Mouse (Mus musculus) neural tube, embryonic 13.5 days (tissue): ENCODE measurements at regions not wholly inside any gene's neighbourhood (a gene's known extent, or its start where the extent isn't known, plus 50 kb on each side); places are given as distances from the start of the nearest gene placed in this dataset. TPM values are rescaled to one million over a fixed set of nuclear protein-coding genes. Genes with fewer than 3 reads are reported as not detected.

ENCODE experiments used
- ATAC-seq: fragments of 200-750 bp; cut with Nextera tagmentation; 2 replicates; pipeline ENCODE4 v1.8.0; 2017; ENCODE audit warnings: low read depth, mild to moderate bottlenecking, moderate TSS enrichment, moderate library complexity
- H3K27ac ChIP-seq: fragments of 300-500 bp; sonication (generic); replicated peaks from 2 replicates; pipeline ENCODE4 v1.5.1; 2015; ENCODE audit warnings: moderate library complexity, mild to moderate bottlenecking, inconsistent platforms
- H3K27me3 ChIP-seq: fragments of 300-500 bp; sonication (generic); 2 replicates; pipeline ENCODE4 v1.6.1; 2015; ENCODE audit warnings: mild to moderate bottlenecking, inconsistent platforms
- H3K36me3 ChIP-seq: fragments of 300-500 bp; sonication (generic); 2 replicates; pipeline ENCODE4 v1.6.1; 2015; ENCODE audit warnings: mild to moderate bottlenecking, inconsistent platforms
- H3K4me1 ChIP-seq: fragments of 300-500 bp; sonication (generic); replicated peaks from 2 replicates; pipeline ENCODE4 v1.6.1; 2015; ENCODE audit warnings: inconsistent platforms
- H3K4me2 ChIP-seq: fragments of 300-500 bp; sonication (generic); 2 replicates; pipeline ENCODE4 v1.6.1; 2015; ENCODE audit warnings: inconsistent platforms, mild to moderate bottlenecking, moderate library complexity
- H3K4me3 ChIP-seq: fragments of 300-500 bp; sonication (generic); 2 replicates; pipeline ENCODE4 v1.5.1; 2015; ENCODE audit warnings: mild to moderate bottlenecking, inconsistent platforms
- H3K9ac ChIP-seq: fragments of 300-500 bp; sonication (generic); 2 replicates; pipeline ENCODE4 v1.6.1; 2015; ENCODE audit warnings: moderate library complexity, mild to moderate bottlenecking, inconsistent platforms
- H3K9me3 ChIP-seq: fragments of 300-500 bp; sonication (generic); 2 replicates; pipeline ENCODE4 v1.6.1; 2016; ENCODE audit warnings: inconsistent platforms
- WGBS: fragments of 180-500 bp; shearing (Covaris S2); methylation state at CpG from one replicate; pipeline ENCODE4 v1.1.7; 2015; 5-methylcytosine and 5-hydroxymethylcytosine counted together
- microRNA-seq: library from miRNA; unstranded; fragments of <30 nt; microRNA quantifications from one replicate; pipeline ENCODE4, GENCODE M21; 2016

DNA sequence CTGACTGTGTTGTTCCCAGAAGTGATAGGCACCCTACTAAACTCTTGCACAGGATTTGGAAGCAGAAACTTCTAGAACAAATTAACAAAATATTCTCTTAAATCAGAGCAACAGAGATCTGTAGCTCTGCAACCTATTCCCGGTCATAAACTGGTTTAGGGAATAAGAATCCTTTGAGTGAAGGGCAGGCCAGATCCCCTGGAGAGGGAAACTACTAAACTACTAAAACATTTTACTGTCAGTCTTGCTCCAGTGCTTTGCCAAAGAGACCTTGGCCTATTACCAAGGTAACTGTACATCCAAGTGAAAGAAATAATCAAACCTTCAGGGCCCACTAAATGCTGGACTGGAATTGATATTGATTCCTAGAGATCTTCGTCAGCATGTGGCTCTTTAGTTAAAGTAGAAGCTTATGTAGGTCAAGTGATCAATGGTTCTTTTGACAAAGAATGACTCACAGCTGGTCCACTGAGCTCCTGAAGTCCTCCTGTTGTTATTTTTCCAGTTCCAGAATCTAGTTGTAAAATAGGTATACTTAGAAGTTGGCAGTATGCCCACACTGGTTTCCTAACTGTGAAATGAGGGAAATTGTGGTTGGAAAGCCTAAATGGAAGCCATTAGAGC is 91.6 kb upstream of the Slc24a2 start:
- ATAC-seq: no peak
- Histone ChIP-seq H3K27me3 (no peaks in the 10 kb centered on the region), H3K27ac (no peak overlapping the region), H3K4me1 (no peaks in the 10 kb centered on the region), H3K9me3 (no peaks in the 10 kb centered on the region), H3K36me3 (no peaks in the 10 kb centered on the region), H3K9ac (no peak overlapping the region), H3K4me3 (no peak overlapping the region), H3K4me2 (no peak overlapping the region)
- 69% methylated on average over 2 of the region's 2 CpGs for WGBS

GRCm38 (mm10) chr4:87298129-87298528 is 67.9 kb upstream of the Slc24a2 start:
- no peak for ATAC-seq
- no peaks in the 10 kb centered on the region for H3K9me3 ChIP-seq
- WGBS: 64% methylated on average over 5 of the region's 5 CpGs
- H3K9ac ChIP-seq: no peak overlapping the region
- H3K4me1 ChIP-seq: no peaks in the 10 kb centered on the region
- no peak overlapping the region for H3K27ac ChIP-seq
- H3K4me2 ChIP-seq: no peak overlapping the region
- no peaks in the 10 kb centered on the region for H3K36me3 ChIP-seq
- H3K27me3 ChIP-seq: no peaks in the 10 kb centered on the region
- H3K4me3 ChIP-seq: no peak overlapping the region

DNA sequence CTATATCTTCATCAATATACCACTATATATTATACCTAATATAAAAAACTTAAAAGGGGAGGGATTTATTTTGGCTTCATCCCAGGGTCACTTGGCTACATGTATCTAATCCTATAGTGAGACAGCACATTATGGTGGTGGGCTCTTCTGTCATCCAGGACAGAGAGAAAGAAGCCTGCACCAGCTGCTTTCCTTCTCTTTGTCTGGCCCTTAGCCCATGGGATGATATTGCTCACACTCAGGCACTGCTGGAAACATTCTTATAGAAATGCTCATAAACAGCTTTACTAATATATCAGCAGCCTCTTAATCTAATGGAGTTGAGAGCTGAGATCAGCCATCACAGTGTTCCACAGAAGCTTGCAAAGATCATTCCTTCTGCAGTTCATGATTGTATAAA is 64.3 kb upstream of the Slc24a2 start:
- Histone ChIP-seq H3K4me2 (no peak overlapping the region), H3K4me1 (no peaks in the 10 kb centered on the region), H3K9ac (no peak overlapping the region), H3K27ac (no peak overlapping the region), H3K36me3 (no peaks in the 10 kb centered on the region), H3K27me3 (no peaks in the 10 kb centered on the region), H3K4me3 (no peak overlapping the region), H3K9me3 (no peaks in the 10 kb centered on the region)
- no peak for ATAC-seq

Small RNA genes in the stretch of these regions (microRNA-seq; reads per million reads assigned to microRNA genes)
- gene Gm23154: not detected
